Comparison of ENCODE assay signal across 9 mouse cellular contexts in the genomic region with DNA sequence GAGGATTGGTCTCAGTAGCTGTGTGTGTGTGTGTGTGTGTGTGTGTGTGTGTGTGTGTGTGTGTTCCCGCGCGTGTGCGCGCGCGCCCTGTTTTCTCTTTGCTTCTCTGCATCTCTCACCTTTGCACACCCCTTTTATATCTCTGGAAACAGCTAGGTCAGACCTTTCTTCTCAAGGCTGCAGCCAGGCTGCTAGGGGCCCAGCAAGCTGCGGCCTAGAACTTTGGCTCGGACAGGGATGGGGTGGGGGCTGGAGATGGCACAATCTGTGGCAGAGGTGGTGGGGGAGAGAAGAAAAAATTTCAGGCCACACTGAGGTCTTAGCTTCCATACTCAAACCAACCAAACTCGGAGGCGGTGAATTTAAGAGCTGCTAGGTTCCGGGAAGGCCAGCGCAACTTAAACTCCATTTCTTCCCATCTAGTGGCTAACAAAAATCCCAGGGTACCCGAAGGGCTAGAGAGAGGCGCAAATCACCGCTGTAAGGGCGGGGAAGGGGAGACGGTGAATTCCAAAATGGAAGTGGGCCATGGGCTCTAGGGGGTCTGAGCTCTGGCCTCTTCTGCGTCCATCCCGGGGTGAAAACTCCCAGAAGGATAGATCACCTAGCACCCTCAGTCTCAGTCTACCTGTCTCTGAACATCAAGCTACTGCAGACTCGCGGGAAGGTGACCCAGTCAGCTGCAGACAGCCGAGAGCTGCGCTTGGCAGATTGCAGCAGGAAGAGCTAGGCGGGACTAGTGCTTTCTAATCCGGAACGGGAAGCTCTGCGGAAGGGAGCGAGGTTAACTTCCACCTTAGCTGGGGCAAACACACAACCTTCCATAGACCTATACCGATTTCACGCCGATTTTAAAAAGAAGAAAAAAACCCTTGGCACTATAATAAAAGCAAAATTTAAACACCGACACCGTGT. TPM values are rescaled to one million over a fixed set of nuclear protein-coding genes. Genes with fewer than 3 reads are reported as not detected.
DNase-seq lines count a peak whose midpoint lies in the region; ATAC-seq and TF ChIP-seq lines count a peak whose summit lies in the region.
"Had no signal": no experiment of that assay in that cellular context is flagged by ENCODE, and none has a peak within 500 bp of the region (broad histone marks: within the 10 kb centered on the region; RNA-seq: fewer than 3 reads in every experiment).

No protein-coding gene starts in this region.

- H3K36me3 ChIP-seq in embryonic facial prominence, embryonic 10.5 days (replicated peaks) = no peaks in the 10 kb centered on the region
- no peaks in the 10 kb centered on the region for H3K36me3 ChIP-seq in midbrain, embryonic 13.5 days
- H3K36me3 ChIP-seq in thymus, adult 2 months (ENCODE audit: control insufficient read depth, insufficient read depth, low read length) = no peaks in the 10 kb centered on the region

- no peaks in the 10 kb centered on the region for H3K9me3 ChIP-seq in embryonic facial prominence, embryonic 10.5 days
- H3K9me3 ChIP-seq in midbrain, embryonic 13.5 days = no peaks in the 10 kb centered on the region

- H3K4me2 ChIP-seq in midbrain, embryonic 13.5 days (replicated peaks) = peak overlapping the region; percentile 73

- peak overlapping the region; percentile 49 for H3K4me3 ChIP-seq in embryonic facial prominence, embryonic 10.5 days
- peak overlapping the region; percentile 60 for H3K4me3 ChIP-seq in midbrain, embryonic 13.5 days (replicated peaks)
- peak overlapping the region; percentile 24 for H3K4me3 ChIP-seq in thymus, adult 2 months (ENCODE audit: control insufficient read depth, insufficient read depth, low read length)

- no peak for TF ChIP-seq CTCF in thymus, adult 2 months (IDR thresholded peaks at IDR 0.05; ENCODE audit: borderline replicate concordance, control insufficient read depth, extremely low read depth, insufficient read depth, low read length, poor library complexity)

- peak; percentile 72 for DNase-seq in CD4-positive, CD25-positive, alpha-beta regulatory T cell, adult 2 months (ENCODE audit: low read depth, low spot score)
- DNase-seq in MN1 (ENCODE audit: low spot score) = peak; percentile 44
- peak; percentile 62 for DNase-seq in embryonic facial prominence, embryonic 10.5 days (ENCODE audit: low spot score)
- peak; percentile 48 to 61 for DNase-seq in layer of hippocampus, postnatal 36 days
- DNase-seq in thymus, adult 2 months = peak; percentile 53
- DNase-seq in ovary, adult 18-20 months (ENCODE audit: low spot score) = no peak

- peaks cover 54% of the 10 kb centered on the region for H3K4me1 ChIP-seq in embryonic facial prominence, embryonic 10.5 days
- H3K4me1 ChIP-seq in midbrain, embryonic 13.5 days (replicated peaks) = peaks cover 34% of the 10 kb centered on the region
- H3K4me1 ChIP-seq in thymus, adult 2 months (replicated peaks; ENCODE audit: control insufficient read depth, insufficient read depth, low read length) = peaks cover 26% of the 10 kb centered on the region

- H3K27me3 ChIP-seq in embryonic facial prominence, embryonic 10.5 days (replicated peaks; ENCODE audit: low read depth, poor library complexity, severe bottlenecking) = peaks cover 100% of the 10 kb centered on the region
- H3K27me3 ChIP-seq in midbrain, embryonic 13.5 days = peaks cover 70% of the 10 kb centered on the region
- H3K27me3 ChIP-seq in thymus, adult 2 months (ENCODE audit: control insufficient read depth, insufficient read depth, low read length) = peaks cover 35% of the 10 kb centered on the region

- H3K9ac ChIP-seq in midbrain, embryonic 13.5 days (replicated peaks) = peak overlapping the region; percentile 87

- ATAC-seq in hematopoietic stem cell, adult 5-6 weeks (replicated peaks in 1 of 2; ENCODE audit: insufficient read depth in 1 of 2, low FRiP score in 2 of 2, low TSS enrichment in 1 of 2, low read depth in 1 of 2, poor library complexity in 2 of 2, severe bottlenecking in 2 of 2) = peak; percentile 56 to 66; a peak in 2 of 4 replicates
- ATAC-seq in midbrain, embryonic 13.5 days = no peak

- 0 out of 2 replicates have a peak overlapping the region, but pooled peaks have one; percentile 5 for H3K27ac ChIP-seq in embryonic facial prominence, embryonic 10.5 days (replicated peaks)
- peak overlapping the region; percentile 98 for H3K27ac ChIP-seq in midbrain, embryonic 13.5 days
- H3K27ac ChIP-seq in thymus, adult 2 months (ENCODE audit: control insufficient read depth, insufficient read depth, low read length) = no peak overlapping the region; the same call in 1 of the 2 replicates

- TF ChIP-seq POLR2A in thymus, adult 2 months (IDR thresholded peaks at IDR 0.05; ENCODE audit: control insufficient read depth, extremely low read depth, insufficient read depth, low read length, poor library complexity) = no peak

- WGBS in embryonic facial prominence, embryonic 10.5 days = under 1% methylated on average over 34 of the region's 34 CpGs
- WGBS in midbrain, embryonic 13.5 days = under 1% methylated on average over 27 of the region's 34 CpGs
- WGBS in thymus, adult 2 months = 17% methylated on average over 34 of the region's 34 CpGs

RNA-seq across cellular contexts. Expression of gene Nrn1, which starts 3.7 kb away (rescaled TPM):
- 2.9 and 3.4 TPM in 2 replicates for polyA plus RNA-seq in embryonic facial prominence, embryonic 10.5 days (2016; fragmentation: Nextera tagmentation; extraction: Ambion mirVana)
- not detected in 2 replicates for total RNA-seq in hematopoietic stem cell, adult 5-6 weeks (2017)
- 100 to 1,000 TPM; 285 to 286 TPM for total RNA-seq in layer of hippocampus, postnatal 36 days (2021)
- 76.3 and 79.8 TPM in 2 replicates for polyA plus RNA-seq in midbrain, embryonic 13.5 days (2015; fragmentation: Nextera tagmentation; extraction: Ambion mirVana)
- 1.1 and 1.9 TPM in 2 replicates for polyA plus RNA-seq in thymus, adult 2 months (2012; rRNA removed)
- total RNA-seq: neutrophil, adult 5-6 weeks had no signal

Comparison
In these comparisons a context has a peak if more than half of its experiments do, and no peak if none do; other contexts are left out.
1. RNA of gene Nrn1, which starts 3.7 kb away (polyA plus RNA-seq): 76.3 to 79.8 TPM in midbrain, embryonic 13.5 days; 2.9 to 3.4 TPM in embryonic facial prominence, embryonic 10.5 days and 1.1 to 1.9 TPM in thymus, adult 2 months; every median in the first group is over 10 times any median in the second.
2. Peak in every context shown above with its lines, with median percentiles within 50 percentile points of each other: H3K4me3 ChIP-seq.